Mouse (Mus musculus) hindbrain, embryonic 12.5 days (tissue): ENCODE measurements at regions not wholly inside any gene's neighbourhood (a gene's known extent, or its start where the extent isn't known, plus 50 kb on each side); places are given as distances from the start of the nearest gene placed in this dataset.

Experiments
- ATAC-seq: fragments of 200-750 bp; cut with Nextera tagmentation; 2 replicates; pipeline ENCODE4 v1.8.0; 2017; ENCODE audit warnings: moderate TSS enrichment; ENCODE audit not compliant: low FRiP score
- H3K27ac ChIP-seq: fragments of 300-500 bp; sonication (generic); 2 replicates; pipeline ENCODE4 v1.5.1; 2016; ENCODE audit warnings: mild to moderate bottlenecking
- H3K27me3 ChIP-seq: fragments of 300-500 bp; sonication (generic); 2 replicates; pipeline ENCODE4 v1.6.1; 2016; ENCODE audit warnings: mild to moderate bottlenecking
- H3K36me3 ChIP-seq: fragments of 300-500 bp; sonication (generic); 2 replicates; pipeline ENCODE4 v1.6.1; 2016; ENCODE audit warnings: mild to moderate bottlenecking
- H3K4me1 ChIP-seq: fragments of 300-500 bp; sonication (generic); 2 replicates; pipeline ENCODE4 v1.6.1; 2016
- H3K4me2 ChIP-seq: fragments of 300-500 bp; sonication (generic); replicated peaks from 2 replicates; pipeline ENCODE4 v1.6.1; 2016; ENCODE audit warnings: mild to moderate bottlenecking
- H3K4me3 ChIP-seq: fragments of 300-500 bp; sonication (generic); 2 replicates; pipeline ENCODE4 v1.5.1; 2016; ENCODE audit warnings: mild to moderate bottlenecking
- H3K9ac ChIP-seq: fragments of 300-500 bp; sonication (generic); 2 replicates; pipeline ENCODE4 v1.6.1; 2016; ENCODE audit warnings: mild to moderate bottlenecking, moderate library complexity
- H3K9me3 ChIP-seq: fragments of 300-500 bp; sonication (generic); replicated peaks from 2 replicates; pipeline ENCODE4 v1.6.1; 2016; ENCODE audit warnings: mild to moderate bottlenecking
- WGBS: fragments of 180-500 bp; shearing (Covaris S2); methylation state at CpG from one replicate; pipeline ENCODE4 v1.1.7; 2016; 5-methylcytosine and 5-hydroxymethylcytosine counted together

- WGBS = 18% methylated on average over 1 of the region's 1 CpGs
- no peak overlapping the region for H3K4me3 ChIP-seq
- no peak for ATAC-seq
- H3K4me1 ChIP-seq = no peaks in the 10 kb centered on the region; the same call in 1 of the 2 replicates
- no peaks in the 10 kb centered on the region for H3K27me3 ChIP-seq
- no peak overlapping the region for H3K4me2 ChIP-seq
- H3K9ac ChIP-seq = no peak overlapping the region
- no peaks in the 10 kb centered on the region for H3K36me3 ChIP-seq
- H3K27ac ChIP-seq = no peak overlapping the region
- 0 out of 2 replicates have a peak, but pooled peaks cover 3% of the 10 kb centered on the region for H3K9me3 ChIP-seq
Measured at GRCm38 (mm10) chr4:58728641-58729040, 58.9 kb downstream of the Olfr267 start.

DNA sequence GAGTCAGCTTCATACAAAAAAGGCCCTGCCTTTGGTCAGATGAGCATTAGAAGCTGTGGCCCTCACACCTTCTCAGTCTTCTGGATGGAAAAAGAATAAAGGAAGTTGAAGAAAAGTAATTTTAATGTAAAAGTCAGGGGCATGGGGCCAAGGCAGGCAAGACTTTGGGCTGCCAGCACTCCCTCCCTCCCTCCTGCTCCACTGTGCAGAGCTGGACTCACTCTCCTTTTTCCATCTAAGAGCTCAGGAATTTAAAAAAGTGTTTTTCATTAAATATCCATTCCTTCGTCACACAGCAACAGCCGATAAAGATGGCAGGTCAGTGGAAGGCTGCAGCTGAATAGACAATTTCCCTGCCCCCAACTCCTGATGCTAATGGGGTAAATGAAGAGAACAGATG, 61.1 kb downstream of the Olfr267 start:
- H3K4me2 ChIP-seq = no peak overlapping the region

GRCm38 (mm10) chr4:58722772-58723171, 64.7 kb downstream of the Olfr267 start:
- Histone ChIP-seq H3K4me3 (no peak overlapping the region), H3K9ac (no peak overlapping the region), H3K27ac (no peak overlapping the region), H3K4me1 (no peaks in the 10 kb centered on the region; the same call in 1 of the 2 replicates), H3K9me3 (no peaks in the 10 kb centered on the region), H3K4me2 (no peak overlapping the region), H3K27me3 (no peaks in the 10 kb centered on the region), H3K36me3 (no peaks in the 10 kb centered on the region)
- 54% methylated on average over 9 of the region's 9 CpGs for WGBS
- no peak for ATAC-seq

More for the DNA sequence above, 61.1 kb downstream of the Olfr267 start:
- ATAC-seq = no peak
- Histone ChIP-seq H3K36me3 (no peaks in the 10 kb centered on the region), H3K4me1 (no peaks in the 10 kb centered on the region; the same call in 1 of the 2 replicates), H3K4me3 (no peak overlapping the region), H3K9ac (no peak overlapping the region), H3K9me3 (0 out of 2 replicates have a peak, but pooled peaks cover 3% of the 10 kb centered on the region), H3K27ac (no peak overlapping the region), H3K27me3 (no peaks in the 10 kb centered on the region)
- WGBS = 36% methylated on average over 2 of the region's 2 CpGs

DNA sequence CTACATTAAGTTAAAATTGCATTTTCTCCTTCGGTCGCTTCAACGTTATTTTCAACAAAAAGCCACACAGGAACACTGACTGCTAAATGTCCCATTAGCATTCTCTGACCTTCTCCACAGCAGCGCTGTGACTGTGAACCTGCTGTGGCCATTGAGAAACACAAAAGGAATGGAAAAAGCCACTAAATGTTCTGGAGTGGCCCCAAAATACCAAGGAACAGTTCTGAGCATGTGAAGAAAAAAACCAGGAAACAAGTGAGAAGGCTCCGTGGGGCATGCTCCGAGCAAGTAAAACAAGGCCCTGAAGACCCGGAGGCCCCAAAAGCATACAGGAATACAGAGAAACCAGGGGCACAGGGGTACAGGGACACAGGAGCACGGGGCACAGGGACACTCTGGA, 66.8 kb downstream of the Olfr267 start:
- ATAC-seq = no peak
- no peak overlapping the region for H3K4me3 ChIP-seq
- no peak overlapping the region for H3K27ac ChIP-seq
- no peaks in the 10 kb centered on the region for H3K9me3 ChIP-seq
- no peaks in the 10 kb centered on the region for H3K27me3 ChIP-seq
- H3K36me3 ChIP-seq = no peaks in the 10 kb centered on the region
- H3K9ac ChIP-seq = no peak overlapping the region
- WGBS = 73% methylated on average over 8 of the region's 8 CpGs
- no peak overlapping the region for H3K4me2 ChIP-seq
- peaks cover 5% of the 10 kb centered on the region; the same call in 1 of the 2 replicates for H3K4me1 ChIP-seq

GRCm38 (mm10) chr4:58716426-58716825, 71.1 kb downstream of the Olfr267 start:
- no peaks in the 10 kb centered on the region for H3K36me3 ChIP-seq
- no peak overlapping the region for H3K9ac ChIP-seq
- 54% methylated on average over 11 of the region's 11 CpGs for WGBS
- no peak overlapping the region for H3K4me2 ChIP-seq
- no peak overlapping the region for H3K4me3 ChIP-seq
- no peak for ATAC-seq
- peaks cover 5% of the 10 kb centered on the region; the same call in 1 of the 2 replicates for H3K4me1 ChIP-seq
- H3K27me3 ChIP-seq = no peaks in the 10 kb centered on the region
- H3K27ac ChIP-seq = no peak overlapping the region
- H3K9me3 ChIP-seq = no peaks in the 10 kb centered on the region

DNA sequence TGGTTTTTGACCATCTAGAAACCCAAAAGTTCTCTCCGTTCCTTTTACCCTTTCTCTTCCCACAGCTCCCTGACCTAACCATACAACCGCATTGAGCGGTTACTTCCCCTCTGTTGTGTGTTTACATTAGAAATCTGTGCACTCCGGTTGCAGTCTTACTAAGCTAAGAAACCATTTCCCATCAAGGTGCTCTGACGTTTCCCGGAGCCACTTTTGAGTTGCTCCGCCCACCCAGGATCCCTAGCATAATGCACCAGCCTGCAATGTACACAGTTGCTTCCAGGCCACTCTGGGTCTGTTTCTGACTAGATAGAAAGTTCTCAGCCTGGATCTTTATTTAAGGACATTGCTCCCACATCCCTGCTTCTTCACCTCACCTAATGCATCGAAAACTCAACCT, 71.7 kb downstream of the Olfr267 start:
- Histone ChIP-seq H3K36me3 (no peaks in the 10 kb centered on the region), H3K4me2 (no peak overlapping the region), H3K27me3 (no peaks in the 10 kb centered on the region), H3K27ac (no peak overlapping the region), H3K9me3 (no peaks in the 10 kb centered on the region), H3K9ac (no peak overlapping the region), H3K4me1 (peaks cover 5% of the 10 kb centered on the region; the same call in 1 of the 2 replicates), H3K4me3 (no peak overlapping the region)
- WGBS = 86% methylated on average over 8 of the region's 8 CpGs
- no peak for ATAC-seq

GRCm38 (mm10) chr4:58714221-58714620, 73.3 kb downstream of the Olfr267 start:
- H3K27ac ChIP-seq = no peak overlapping the region
- H3K4me1 ChIP-seq = peaks cover 5% of the 10 kb centered on the region; the same call in 1 of the 2 replicates
- H3K36me3 ChIP-seq = no peaks in the 10 kb centered on the region
- H3K27me3 ChIP-seq = no peaks in the 10 kb centered on the region
- no peak overlapping the region for H3K4me2 ChIP-seq
- no peak overlapping the region for H3K4me3 ChIP-seq
- no peak overlapping the region for H3K9ac ChIP-seq
- 53% methylated on average over 11 of the region's 13 CpGs for WGBS
- H3K9me3 ChIP-seq = no peaks in the 10 kb centered on the region
- ATAC-seq = no peak

- Histone ChIP-seq H3K36me3 (no peaks in the 10 kb centered on the region), H3K4me1 (peaks cover 5% of the 10 kb centered on the region; the same call in 1 of the 2 replicates), H3K4me3 (no peak overlapping the region), H3K27me3 (no peaks in the 10 kb centered on the region), H3K9ac (no peak overlapping the region), H3K27ac (no peak overlapping the region), H3K4me2 (no peak overlapping the region), H3K9me3 (0 out of 2 replicates have a peak, but pooled peaks cover 4% of the 10 kb centered on the region)
- no peak for ATAC-seq
- 77% methylated on average over 2 of the region's 2 CpGs for WGBS
Measured at GRCm38 (mm10) chr4:58712875-58713274, 74.6 kb downstream of the Olfr267 start.

DNA sequence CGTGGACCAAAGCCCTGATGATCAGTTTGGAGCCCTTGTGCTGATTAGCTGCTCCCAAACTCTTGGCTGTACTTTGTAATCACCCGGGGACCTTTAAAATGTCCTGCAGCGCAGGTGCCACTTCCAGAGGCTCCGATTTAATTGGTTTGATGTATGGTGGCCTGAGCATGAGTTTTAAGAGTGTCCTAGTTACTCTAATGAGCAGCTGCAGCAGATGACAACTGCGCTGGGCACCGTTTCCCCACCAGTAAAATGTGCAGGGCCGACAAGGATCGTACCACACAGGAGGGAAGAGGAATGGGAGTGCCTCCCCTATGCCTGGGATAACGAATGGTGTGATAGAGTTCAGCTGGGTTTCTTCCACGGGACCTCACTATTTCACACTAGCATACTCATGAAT, 75.3 kb downstream of the Olfr267 start:
- ATAC-seq = no peak
- Histone ChIP-seq H3K4me3 (no peak overlapping the region), H3K36me3 (no peaks in the 10 kb centered on the region), H3K4me1 (peaks cover 5% of the 10 kb centered on the region; the same call in 1 of the 2 replicates), H3K27me3 (no peaks in the 10 kb centered on the region), H3K9ac (no peak overlapping the region), H3K27ac (no peak overlapping the region), H3K4me2 (no peak overlapping the region), H3K9me3 (0 out of 2 replicates have a peak, but pooled peaks cover 4% of the 10 kb centered on the region)
- WGBS = 82% methylated on average over 10 of the region's 10 CpGs

- no peaks in the 10 kb centered on the region for H3K36me3 ChIP-seq
- no peak overlapping the region for H3K4me2 ChIP-seq
- H3K4me1 ChIP-seq = no peaks in the 10 kb centered on the region
- H3K9ac ChIP-seq = no peak overlapping the region
- ATAC-seq = no peak
- H3K27me3 ChIP-seq = no peaks in the 10 kb centered on the region
- H3K4me3 ChIP-seq = no peak overlapping the region
- no peaks in the 10 kb centered on the region for H3K9me3 ChIP-seq
- WGBS = 94% methylated on average over 11 of the region's 11 CpGs
- H3K27ac ChIP-seq = no peak overlapping the region
Measured at GRCm38 (mm10) chr4:58699236-58699798, 88.2 kb downstream of the Olfr267 start.

- Histone ChIP-seq H3K4me2 (no peak overlapping the region), H3K9ac (no peak overlapping the region), H3K4me3 (no peak overlapping the region), H3K27ac (no peak overlapping the region), H3K36me3 (no peaks in the 10 kb centered on the region), H3K9me3 (no peaks in the 10 kb centered on the region), H3K4me1 (no peaks in the 10 kb centered on the region), H3K27me3 (no peaks in the 10 kb centered on the region)
- 66% methylated on average over 5 of the region's 5 CpGs for WGBS
- ATAC-seq = no peak
Measured at GRCm38 (mm10) chr4:58698828-58699227, 88.7 kb downstream of the Olfr267 start.

DNA sequence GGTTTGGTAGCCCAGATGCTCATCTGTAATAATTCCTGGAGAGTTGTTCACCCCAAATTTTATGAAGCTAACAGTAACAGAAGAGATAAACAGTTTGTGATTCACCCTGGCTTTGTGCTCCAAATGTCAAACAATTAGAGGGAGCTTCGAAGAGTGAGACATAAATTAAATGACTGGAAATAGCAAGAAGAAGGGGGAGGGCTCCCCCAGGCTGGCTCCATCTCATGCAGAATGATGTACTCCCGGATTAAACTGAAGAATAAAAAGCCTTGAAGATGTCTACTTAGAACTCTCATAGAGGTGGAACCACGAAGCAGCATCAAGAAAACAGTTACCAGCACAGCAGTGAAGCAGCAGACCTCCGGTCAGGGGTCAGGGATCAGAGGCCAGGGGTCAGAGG, 90.8 kb downstream of the Olfr267 start:
- H3K4me1 ChIP-seq = no peaks in the 10 kb centered on the region
- no peak overlapping the region for H3K4me2 ChIP-seq
- H3K9ac ChIP-seq = no peak overlapping the region
- H3K9me3 ChIP-seq = no peaks in the 10 kb centered on the region
- WGBS = 62% methylated on average over 4 of the region's 4 CpGs
- no peak overlapping the region for H3K4me3 ChIP-seq
- H3K27me3 ChIP-seq = no peaks in the 10 kb centered on the region
- no peak for ATAC-seq
- H3K27ac ChIP-seq = no peak overlapping the region
- H3K36me3 ChIP-seq = no peaks in the 10 kb centered on the region

- no peaks in the 10 kb centered on the region for H3K9me3 ChIP-seq
- no peaks in the 10 kb centered on the region for H3K27me3 ChIP-seq
- H3K4me2 ChIP-seq = no peak overlapping the region
- H3K27ac ChIP-seq = no peak overlapping the region
- H3K4me3 ChIP-seq = no peak overlapping the region
- no peak overlapping the region for H3K9ac ChIP-seq
- WGBS = 62% methylated on average over 6 of the region's 6 CpGs
- no peaks in the 10 kb centered on the region for H3K36me3 ChIP-seq
- ATAC-seq = no peak
- H3K4me1 ChIP-seq = no peaks in the 10 kb centered on the region
Measured at GRCm38 (mm10) chr4:58695281-58695680, 92.2 kb downstream of the Olfr267 start.
